Mouse (Mus musculus) hematopoietic multipotent progenitor cell, adult 10-12 weeks (in vitro differentiated cells): Measurements from ENCODE around the gene Naa11. TPM values are rescaled to one million over a fixed set of nuclear protein-coding genes. Genes with fewer than 3 reads are reported as not detected.

Source experiments
- polyA plus RNA-seq: library from polyadenylated mRNA; stranded (reverse); fragments of >175 nt; gene quantifications from 2 replicates; pipeline ENCODE4 v1.2.3, GENCODE M21; 2012; ENCODE audit warnings: low replicate concordance

Gene Naa11
- polyA plus RNA-seq = not detected in 2 replicates

DNA sequence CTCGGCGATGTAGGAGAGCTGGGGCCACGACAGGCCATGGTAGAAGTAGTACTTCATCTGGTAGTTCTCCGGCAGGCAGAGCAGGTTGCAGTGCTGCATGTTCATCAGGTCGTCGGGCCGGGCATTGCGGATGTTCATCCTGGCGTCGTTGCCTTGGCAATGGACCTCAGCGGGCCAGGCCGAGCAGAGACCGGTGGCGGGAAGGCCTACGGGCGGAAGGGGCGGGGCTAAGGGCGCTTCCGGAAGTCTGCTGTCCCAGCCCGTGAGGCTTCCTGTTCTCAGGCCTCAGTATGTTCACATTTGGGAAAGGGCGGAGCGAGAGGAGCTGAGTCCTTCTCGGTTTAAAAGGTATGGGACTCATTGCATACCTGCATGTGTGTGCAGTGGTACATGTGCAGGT is at the start of gene Naa11:
Gene Naa11, minus strand, starts transcription at position 220 of the 400 bp plus-strand sequence.

Other genes starting within 250 kb of the Naa11 start
- not detected in 2 replicates for gene Gk2, start 64.6 kb upstream of the Naa11 start, polyA plus RNA-seq